Mouse (Mus musculus) frontal cortex, postnatal 14 days (tissue): ENCODE results near the gene Abcf2.

ENCODE experiments used
- DNase-seq, 2 experiments: peaks; one replicate each; pipeline ENCODE4 v3.0.0; 2022; ENCODE audit warnings: low spot score in 2 of 2

The Abcf2 gene

DNA sequence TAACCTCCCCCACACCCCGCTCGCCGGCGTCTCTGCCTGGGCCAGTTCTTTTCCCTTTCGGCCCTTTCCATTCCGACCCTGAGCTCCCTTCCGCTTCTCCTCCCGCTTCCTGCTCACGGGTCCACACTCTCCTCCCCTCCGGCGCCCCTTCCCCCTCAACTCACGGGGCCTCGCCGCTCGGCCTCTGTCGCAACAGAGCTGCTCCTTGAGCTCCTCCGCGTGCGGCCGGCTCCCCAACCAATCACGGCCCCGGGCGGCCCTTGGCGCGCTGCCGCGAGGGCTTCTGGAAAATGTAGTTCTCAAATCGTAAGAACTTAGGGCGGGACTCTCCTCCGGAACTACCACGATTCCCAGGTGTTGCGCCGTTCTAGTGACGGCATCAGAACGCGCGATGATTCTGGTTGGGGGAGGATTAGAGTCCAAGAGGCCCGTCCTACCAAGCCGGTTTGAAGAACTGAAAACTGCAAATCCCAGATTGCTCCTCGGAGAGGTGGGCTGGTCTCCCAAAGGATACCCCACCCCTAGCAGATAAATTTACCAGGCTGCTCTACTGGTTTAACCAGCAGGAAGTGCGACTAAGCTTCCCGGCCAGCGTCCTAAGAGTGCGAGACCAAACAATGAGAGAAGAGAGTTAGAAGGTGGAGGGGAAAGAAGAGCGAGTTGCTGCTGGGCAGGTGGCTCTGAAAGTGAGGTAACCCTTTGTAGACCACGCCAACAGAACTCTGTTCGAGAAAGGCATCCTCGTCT, at the start of gene Abcf2:
Abcf2 (minus strand) TSS at position 285 of the 747 bp plus-strand sequence.
- DNase-seq: peak; percentile 100

DNA sequence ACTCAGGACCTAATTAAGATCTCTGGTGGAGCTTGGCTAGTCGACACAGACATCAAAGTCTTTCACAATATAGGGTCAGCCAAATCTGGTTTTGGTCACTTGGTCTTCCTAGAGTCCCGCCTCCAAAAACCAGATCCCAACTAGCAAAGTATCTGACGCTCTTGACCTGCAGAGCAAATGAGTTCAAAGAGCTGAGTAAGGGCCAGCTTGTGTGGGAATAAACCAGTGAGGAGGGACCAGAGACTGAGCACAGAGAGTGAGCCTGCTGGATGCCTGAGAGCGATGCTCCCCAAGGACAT, 47.5 kb upstream of the Abcf2 start:
- DNase-seq: no peak

DNA sequence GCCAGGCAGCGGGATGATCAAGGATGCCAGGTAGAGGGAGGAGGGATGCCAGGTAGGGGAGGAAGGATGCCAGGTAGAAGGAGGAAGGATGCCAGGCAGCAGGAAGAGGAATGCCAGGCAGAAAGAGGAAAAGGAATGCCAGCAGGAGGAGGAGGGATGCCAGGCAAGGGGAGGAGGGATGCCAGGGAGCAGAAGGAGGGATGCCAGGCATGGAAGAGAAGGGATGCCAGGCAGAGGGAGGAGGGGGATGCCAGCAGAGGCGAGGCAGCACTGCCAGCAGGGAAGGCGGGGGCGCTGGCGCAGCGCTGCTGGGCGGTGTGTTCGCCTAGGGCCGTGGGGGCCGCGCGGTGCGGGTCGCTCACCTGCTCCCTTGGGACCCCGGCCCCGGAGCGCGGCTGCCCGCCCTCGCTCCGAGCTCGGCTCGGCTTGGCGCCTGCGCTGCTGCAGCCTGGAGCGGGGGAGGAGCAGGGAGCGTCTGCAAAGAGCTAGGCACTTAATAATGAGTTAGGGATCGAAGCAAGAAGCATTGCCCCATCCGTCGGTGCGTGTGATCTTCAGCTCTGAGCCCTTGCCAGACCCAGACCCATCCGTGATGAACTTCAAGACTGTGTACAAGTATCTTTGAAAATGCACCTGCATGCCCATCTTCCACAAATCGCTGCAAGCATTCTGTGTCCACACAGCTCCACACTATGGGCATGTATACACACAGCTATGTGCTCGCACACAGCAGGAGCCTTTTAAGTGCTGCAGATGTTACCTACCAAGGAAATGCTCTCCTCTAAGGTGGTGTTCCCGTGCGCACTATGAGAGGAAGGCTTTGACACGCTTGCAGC, 46.9 kb upstream of the Abcf2 start, which contains the start of gene Smarcd3:
Smarcd3 (minus strand) TSS at position 426 of the 836 bp plus-strand sequence.
- peak; percentile 62 to 67 for DNase-seq

DNA sequence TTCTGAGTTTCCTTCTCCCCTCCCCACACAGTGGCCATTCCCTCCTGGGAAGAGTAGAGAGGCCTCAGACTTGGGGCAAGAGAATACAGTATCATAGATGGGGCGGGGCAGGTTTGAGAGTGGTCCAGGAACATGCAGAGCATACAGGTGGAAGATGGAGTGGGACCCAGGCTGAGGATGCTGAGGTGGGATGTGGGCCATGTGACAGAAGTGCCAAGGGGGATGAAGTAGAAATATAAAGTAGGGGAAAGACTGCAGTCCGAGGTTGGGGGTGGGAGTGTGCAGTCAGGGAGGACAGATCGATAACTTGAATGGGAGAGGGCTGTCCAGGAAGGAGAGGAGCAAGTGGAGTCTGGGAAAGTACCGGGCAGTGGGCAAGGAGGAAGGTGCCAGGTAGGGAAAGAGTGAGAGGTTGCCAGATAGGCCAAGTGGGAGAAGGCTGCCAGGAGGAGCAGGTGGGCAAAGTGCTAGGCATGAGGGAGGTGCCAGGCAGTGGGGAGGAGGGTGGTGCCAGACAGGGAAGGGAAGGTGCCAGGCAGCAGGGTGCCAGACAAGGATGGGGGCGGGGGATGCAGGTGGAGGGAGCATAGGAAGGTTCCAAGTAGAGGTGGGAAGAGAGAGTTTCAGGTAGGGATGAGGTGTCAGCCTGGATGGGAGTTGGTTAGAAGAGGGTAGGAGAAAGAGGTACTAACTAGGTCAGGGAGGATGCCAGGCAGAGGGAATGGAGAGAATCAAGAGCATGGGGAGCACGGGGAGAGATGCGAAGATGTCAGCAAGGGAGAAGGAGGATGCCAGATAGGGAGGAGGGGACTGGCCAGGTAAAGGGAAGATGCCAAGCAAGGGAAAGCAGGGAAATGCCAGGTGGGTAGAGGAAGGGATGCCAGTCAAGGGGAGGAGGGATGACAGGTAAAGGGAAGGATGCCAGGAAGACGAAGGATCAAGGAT, 46.0 kb upstream of the Abcf2 start:
- DNase-seq: no peak

DNA sequence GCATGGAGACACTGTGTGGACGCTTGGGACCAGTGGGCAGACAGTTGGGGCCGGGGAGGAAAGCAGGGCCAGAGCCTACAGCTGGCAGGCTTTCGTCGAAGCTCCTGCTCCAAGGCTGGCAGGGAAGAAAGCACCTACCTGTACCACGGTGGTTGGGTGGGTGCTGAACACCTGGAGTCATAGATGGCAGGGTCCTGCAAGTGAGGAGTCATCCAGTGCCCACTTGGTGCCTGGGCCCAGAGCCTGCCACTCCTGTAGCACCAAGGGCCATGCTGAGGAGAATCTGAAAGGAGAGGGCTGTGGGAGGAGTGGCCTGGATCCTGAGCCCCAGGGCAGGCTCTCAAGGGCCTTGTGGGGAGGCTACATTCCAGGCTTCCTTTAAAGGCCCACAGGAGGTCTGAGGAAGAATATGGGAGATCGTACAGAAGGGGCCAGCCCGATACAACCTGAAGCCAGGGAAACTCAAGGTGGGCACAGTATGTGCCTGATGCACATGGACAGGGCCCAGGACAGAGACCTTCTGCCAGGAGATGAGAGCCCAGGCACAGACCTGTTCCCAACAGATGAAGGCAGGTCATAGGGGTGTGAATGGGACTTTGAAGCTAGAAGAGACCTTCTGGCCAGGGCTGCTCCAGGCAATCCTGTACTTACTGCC, 45.2 kb upstream of the Abcf2 start:
- DNase-seq: no peak

DNA sequence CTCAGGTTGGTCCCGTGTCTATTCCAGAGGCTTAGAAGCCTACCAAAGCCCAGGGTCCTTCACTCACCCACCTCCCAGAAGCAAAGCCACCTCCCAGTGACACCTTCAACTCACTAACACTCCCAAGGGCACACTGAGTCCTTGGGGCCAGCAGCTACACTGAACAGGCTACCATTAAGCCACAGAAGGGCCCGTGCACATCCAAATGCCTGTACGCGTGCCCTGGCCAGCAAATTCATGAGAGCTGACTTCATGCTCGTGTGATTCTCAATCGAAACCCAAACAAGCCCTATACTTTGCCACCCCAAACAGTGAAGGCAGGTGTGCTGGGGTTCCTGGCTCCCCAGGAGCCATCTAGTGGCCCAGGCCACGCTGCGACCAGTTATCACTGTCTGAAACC, 43.4 kb upstream of the Abcf2 start:
- DNase-seq: no peak

DNA sequence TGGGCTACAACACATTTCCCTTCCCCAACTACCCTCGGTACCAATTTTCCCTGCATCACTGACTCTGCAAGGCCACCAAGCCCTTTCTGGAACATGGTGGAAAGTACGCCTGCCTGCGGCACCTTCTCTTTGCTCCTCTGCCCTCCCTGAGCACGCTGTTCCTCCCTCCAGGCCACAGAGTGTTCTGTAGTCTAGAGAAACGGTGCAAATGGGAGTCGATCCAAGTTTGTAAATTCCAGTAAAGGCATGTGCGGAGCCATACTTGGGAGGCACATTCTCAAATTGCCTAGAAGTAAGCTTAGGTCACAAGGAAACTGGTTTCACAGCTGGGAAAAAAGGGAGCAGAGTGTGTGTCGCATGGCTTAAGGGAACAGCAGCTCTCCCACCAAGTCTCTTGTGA, 42.8 kb upstream of the Abcf2 start:
- no peak for DNase-seq

DNA sequence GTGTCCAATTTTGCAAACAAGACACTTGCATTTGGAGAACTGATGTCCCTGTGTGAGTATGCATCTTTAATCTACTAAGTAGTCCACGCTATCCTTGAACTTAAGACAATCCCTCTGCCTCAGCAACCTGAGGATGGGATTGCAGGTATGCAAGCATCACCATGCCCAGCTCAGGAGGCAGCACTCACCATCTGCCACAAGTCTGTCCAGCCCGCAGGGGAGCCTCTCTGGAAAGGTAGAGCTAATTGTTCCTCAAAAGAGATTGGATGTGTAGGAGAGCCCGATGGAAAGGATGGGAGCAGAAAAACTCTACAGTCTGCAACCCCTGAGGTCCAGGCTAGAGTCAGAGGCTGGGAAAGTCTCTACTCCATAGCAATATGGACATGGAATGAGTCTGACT, 41.7 kb upstream of the Abcf2 start:
- no peak for DNase-seq

DNA sequence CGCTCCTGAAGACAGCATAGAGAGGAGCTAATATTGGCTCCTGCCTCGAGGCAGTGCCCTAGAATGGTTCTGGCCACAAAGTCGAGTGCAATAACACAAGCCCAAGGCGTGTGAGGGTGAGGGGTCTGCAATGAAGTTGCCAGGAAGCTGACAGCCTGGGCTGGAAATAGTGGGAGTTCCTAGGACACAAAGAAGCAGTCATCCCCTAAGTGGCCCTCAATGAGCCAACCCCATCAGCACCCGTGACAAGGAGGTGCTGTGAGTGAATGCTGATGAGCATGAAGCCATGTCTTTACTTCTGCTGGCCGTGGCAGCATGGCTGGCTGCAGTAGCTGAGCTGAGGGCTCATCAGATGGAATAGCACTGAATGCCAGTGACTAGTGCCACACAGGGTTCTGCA, 37.8 kb upstream of the Abcf2 start:
- no peak for DNase-seq

DNA sequence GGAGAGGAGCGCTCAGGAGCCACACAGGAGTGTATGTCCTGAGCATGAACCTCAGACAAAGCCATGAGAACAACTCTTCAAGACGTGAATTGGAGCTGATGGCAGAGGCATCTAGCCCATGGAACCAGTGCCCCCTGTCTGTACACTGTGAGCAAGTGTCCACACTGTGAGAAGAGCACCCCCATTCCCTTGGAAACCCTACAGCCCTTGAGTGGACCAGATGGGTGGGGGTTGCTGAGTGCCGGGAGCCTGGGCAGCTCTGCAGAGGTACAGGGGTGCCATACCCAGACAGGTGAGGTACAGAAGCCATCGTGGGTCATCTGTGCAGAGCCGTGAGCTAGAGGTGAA, 35.0 kb upstream of the Abcf2 start:
- no peak for DNase-seq

DNA sequence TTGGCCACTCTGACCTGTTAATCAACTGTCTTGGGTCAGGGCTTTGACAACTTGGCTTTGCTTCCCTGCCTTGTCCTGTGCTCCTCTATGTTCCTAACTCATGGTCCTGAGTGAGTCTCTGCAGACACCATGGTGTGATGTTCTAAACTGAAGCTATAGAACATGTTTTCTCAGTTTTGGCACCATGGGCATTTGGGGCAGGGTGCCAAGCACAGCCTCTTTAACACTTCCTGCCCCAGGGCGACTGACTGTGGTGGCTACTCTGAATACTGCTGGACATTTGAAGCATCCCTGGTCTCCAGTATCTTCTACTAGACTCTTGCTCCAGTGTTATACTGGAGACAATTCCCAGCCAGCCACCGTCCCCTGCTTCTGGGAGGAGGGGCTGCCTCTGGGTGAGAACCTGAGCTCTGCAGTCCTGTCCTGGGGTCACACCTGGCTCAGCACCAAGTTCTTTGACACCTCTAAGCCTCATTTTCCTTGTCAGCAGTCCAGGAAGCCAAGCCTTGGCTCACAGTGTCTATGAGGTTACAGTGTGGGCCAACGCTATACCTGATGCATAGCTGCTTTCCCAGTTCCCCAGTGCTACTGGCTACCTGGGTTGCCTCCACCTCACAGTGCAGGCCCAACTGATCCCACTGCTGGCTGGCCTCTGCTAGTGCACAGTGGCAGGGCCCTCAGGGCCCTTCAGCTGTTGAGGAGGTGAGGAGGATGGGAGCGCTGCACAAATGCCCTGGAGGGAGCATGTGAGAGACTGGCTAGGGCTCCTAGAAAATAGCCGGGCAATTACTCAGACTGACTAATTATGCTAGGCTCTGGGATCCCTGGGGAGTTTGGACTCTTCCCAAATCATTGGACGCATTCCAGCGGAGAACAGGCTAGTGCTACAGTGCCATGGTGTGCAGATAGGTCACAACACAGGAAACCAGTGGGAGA, 34.4 kb upstream of the Abcf2 start:
- no peak for DNase-seq

DNA sequence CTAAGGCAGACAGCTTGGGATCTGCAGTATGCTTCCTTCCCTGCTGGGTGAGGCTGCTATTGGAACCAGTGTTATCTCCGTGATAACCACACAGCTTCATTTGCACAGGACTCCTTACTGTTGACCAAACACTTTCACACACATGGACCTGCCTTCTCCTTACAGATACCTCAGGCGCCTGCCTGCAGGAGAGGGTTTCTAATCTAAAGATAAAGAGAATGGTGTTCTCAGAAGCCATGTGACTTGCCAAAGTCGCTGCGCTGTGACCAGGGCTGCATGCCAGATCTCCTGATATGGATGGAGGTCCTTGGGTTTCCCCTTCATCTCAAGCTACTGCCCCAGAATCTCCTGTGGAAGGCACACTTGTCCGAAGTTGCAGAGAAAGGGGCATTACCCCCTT, 32.1 kb upstream of the Abcf2 start:
- DNase-seq: no peak

DNA sequence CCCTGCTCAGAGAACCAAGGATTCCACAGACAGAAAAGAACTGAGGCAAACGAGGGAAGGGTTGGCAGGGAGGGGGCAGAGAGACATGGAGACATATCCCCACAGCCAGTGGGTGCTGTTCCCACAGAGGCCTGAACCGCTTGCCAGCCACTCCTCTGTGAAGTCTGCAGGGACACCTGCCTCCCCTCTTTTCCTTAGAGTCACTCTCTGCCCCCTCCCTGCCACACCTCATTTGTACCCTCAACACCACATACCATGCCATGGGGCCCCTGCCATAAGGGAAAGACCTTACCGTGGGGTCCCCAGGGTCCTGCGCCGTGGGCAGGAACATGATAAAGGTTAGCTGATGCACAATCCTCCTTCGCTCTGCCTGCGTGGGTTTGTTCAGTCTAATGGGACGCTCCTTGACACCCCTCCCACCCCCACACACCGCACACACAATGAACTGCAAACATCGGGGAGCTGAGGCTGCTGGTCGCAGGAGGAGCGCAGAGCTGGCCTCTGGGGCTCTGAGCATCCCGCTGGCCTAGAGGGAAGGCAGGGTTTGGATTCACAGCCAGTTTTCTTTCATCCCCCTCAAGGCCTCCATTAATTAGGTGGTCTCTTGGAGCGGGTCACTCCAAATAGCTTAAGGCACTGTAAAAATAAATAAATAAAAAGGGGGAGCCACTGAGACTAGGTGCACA, 28.9 kb upstream of the Abcf2 start:
- DNase-seq: no peak

DNA sequence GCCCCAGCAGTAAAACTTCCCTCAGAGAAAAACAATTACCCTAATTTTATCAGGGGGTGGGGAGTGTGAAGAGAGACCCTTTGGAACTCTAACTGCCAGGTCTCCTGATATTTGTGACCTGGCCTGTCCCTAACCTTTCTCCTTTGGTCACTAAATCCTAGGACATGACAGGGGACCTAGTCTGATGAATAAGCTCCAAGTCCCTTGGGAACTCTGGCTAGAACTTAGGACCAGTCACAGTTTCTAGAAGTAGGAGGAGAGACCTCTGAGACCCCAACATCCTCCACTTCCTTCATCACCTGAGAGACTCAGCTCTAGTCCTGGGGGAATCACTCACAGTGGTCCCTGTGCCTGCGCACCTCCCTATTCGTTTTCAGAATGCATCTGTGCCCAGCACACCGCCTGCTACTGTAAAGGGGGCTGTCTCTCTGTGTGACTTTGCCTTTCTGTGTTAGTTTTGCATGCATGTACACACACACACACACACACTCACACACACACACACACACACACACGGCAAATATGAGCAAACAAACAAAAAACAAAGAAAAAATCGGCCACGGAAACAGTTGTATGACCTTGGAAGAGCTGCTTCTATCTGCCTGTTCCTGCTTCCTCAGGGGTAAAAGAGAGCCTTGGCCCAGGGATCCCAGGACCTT, 28.2 kb upstream of the Abcf2 start:
- no peak for DNase-seq

DNA sequence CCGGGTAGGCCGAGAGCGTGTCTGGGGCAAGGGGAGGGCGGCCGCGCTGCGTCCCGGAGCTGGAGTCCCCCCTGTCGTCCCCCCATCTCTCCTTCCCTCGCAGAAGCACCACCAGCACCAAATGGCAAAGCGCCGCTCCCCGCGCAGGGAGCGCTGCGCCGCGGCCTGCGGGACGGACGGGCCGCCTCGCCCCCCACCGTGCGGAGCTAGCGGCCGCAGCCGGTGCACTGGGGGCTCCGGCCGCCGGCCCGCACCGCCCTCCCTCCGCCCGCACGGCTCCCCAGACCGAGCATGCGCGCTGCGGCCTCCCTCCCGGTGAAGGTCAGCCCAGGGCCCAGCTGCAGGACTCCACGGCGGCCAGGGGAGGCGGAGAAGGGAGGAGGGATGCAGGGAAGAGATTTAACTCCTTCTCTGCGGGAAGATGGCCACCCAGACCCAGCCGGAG, 27.4 kb upstream of the Abcf2 start:
- DNase-seq: no peak

DNA sequence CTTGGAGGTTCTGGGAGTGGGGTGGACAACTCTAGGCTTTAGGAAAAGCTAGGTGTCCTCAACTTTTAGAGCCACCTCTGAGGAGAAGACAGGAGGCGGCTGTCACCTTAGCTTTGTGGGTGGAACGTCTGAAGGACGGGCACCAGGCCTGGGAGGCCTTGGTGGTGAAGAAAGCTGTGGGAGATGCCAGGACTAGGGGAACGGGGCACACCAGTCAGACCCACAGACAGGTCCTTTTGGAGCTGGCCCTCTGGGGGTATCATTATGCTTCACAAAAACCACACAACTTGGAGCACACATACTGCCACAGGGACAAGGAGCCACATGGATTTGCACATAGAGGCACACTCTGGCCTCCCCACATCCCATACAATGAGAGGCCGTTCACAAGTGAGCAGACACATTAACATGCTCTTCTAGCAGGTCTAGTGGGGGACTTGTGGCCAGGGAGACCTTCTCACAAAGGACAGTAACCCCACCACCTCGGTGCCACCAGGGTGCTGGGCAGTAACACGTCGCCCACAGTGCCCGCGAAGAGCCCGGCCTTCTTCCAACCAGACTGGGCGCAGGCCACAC, 26.9 kb upstream of the Abcf2 start:
- DNase-seq: no peak

DNA sequence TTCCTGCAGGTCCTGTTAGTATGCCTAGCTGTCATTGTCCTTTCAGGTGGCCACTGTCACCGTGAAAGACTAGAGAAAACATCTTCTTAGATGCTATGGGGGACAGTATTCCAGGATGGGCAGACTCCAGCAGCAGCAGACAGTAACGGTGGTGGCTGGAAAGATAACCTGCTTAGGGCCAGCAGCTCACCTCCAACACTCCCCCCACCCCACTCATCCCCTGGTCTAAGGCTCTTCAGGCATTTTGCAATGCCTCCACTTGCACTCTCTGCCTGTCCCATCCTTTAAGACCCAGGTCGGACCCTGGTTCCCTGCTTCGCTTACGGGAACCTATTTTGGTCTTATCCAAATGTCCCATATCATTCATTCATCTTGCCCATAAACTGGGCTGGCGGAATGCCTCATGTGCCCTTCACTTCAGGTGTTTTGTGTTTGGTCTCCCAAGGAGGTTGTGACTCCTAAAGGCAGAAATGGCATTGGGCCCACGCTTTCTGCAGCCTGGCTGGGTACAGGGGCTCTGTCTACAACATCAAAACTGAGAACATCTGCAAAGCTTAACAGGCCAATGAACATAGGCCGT, 26.3 kb upstream of the Abcf2 start:
- DNase-seq: no peak

DNA sequence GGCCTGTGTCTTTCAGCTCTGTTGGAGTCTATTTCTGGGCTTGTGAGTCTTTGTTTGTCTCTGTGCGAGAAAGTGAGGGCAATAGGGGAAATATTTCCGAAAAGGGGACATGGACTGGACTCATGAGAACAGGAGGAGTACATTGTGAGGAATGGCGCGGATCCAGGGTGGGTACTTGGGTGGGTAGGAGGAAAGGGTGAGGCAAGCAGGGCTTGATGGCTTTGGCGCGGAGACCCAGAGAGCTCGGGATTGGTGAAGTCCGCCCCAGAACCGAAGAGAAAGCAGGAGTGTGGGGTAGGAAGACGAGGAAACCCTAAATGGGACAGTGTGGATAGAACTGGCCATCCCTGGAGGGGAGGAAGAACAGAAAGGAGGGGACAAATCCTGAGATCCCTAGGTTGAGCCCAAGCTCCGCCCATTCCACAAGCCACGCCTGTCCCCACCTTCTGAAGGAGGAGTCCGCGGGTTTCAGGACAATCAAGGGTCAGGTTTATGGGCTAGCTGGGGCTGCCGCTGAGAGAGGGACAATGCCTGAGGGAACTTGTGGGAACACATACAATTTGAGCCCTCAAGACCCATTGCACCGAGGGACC, 25.6 kb upstream of the Abcf2 start:
- DNase-seq: no peak
